Mouse (Mus musculus) neural tube, embryonic 15.5 days (tissue): ENCODE measurements around the gene Dnajb6. TPM values are rescaled to one million over a fixed set of nuclear protein-coding genes. Genes with fewer than 3 reads are reported as not detected.

Experiments used
- ATAC-seq: fragments of 200-750 bp; cut with Nextera tagmentation; 2 replicates; pipeline ENCODE4 v1.8.0; 2017; ENCODE audit warnings: mild to moderate bottlenecking, moderate TSS enrichment, moderate library complexity; ENCODE audit not compliant: low FRiP score
- H3K27ac ChIP-seq: fragments of 300-500 bp; sonication (generic); replicated peaks from 2 replicates; pipeline ENCODE4 v1.5.1; 2015; ENCODE audit warnings: mild to moderate bottlenecking, inconsistent platforms
- H3K27me3 ChIP-seq: fragments of 300-500 bp; sonication (generic); replicated peaks from 2 replicates; pipeline ENCODE4 v1.6.1; 2015; ENCODE audit warnings: inconsistent platforms
- H3K36me3 ChIP-seq: fragments of 300-500 bp; sonication (generic); 2 replicates; pipeline ENCODE4 v1.6.1; 2015; ENCODE audit warnings: inconsistent platforms
- H3K4me1 ChIP-seq: fragments of 300-500 bp; sonication (generic); 2 replicates; pipeline ENCODE4 v1.6.1; 2015; ENCODE audit warnings: inconsistent platforms
- H3K4me2 ChIP-seq: fragments of 300-500 bp; sonication (generic); 2 replicates; pipeline ENCODE4 v1.6.1; 2015; ENCODE audit warnings: inconsistent platforms, mild to moderate bottlenecking, moderate library complexity
- H3K4me3 ChIP-seq: fragments of 300-500 bp; sonication (generic); replicated peaks from 2 replicates; pipeline ENCODE4 v1.5.1; 2015; ENCODE audit warnings: mild to moderate bottlenecking, inconsistent platforms
- H3K9ac ChIP-seq: fragments of 300-500 bp; sonication (generic); replicated peaks from 2 replicates; pipeline ENCODE4 v1.6.1; 2015; ENCODE audit warnings: mild to moderate bottlenecking, inconsistent platforms
- H3K9me3 ChIP-seq: fragments of 300-500 bp; sonication (generic); replicated peaks from 2 replicates; pipeline ENCODE4 v1.6.1; 2016; ENCODE audit warnings: inconsistent platforms
- WGBS: fragments of 180-500 bp; shearing (Covaris S2); methylation state at CpG from one replicate; pipeline ENCODE4 v1.1.7; 2015; ENCODE audit warnings: mixed read lengths; 5-methylcytosine and 5-hydroxymethylcytosine counted together
- polyA plus RNA-seq: library from polyadenylated mRNA; unstranded; fragments of >200 nt; fragmentation: Nextera tagmentation; extraction: Ambion mirVana; gene quantifications from 2 replicates; pipeline ENCODE4 v1.2.1, GENCODE M21; 2015

Dnajb6 gene
- polyA plus RNA-seq, 1 experiment from 2014 or later, result 298 TPM

GRCm38 (mm10) chr5:29816523-29817242, 81.2 kb downstream of the Dnajb6 start:
- H3K9me3 ChIP-seq, result no peaks in the 10 kb centered on the region
- no peak overlapping the region for H3K9ac ChIP-seq
- no peaks in the 10 kb centered on the region for H3K36me3 ChIP-seq
- no peaks in the 10 kb centered on the region for H3K4me1 ChIP-seq
- no peak overlapping the region for H3K4me3 ChIP-seq
- H3K27me3 ChIP-seq, result no peaks in the 10 kb centered on the region
- 99% methylated on average over 5 of the region's 5 CpGs for WGBS
- ATAC-seq, result no peak
- H3K27ac ChIP-seq, result no peak overlapping the region
- no peak overlapping the region for H3K4me2 ChIP-seq

GRCm38 (mm10) chr5:29817400-29817799, 81.9 kb downstream of the Dnajb6 start:
- 93% methylated on average over 5 of the region's 5 CpGs for WGBS
- Histone ChIP-seq H3K4me3 (no peak overlapping the region), H3K4me2 (no peak overlapping the region), H3K4me1 (no peaks in the 10 kb centered on the region), H3K9ac (no peak overlapping the region), H3K9me3 (no peaks in the 10 kb centered on the region), H3K27me3 (no peaks in the 10 kb centered on the region), H3K27ac (no peak overlapping the region), H3K36me3 (no peaks in the 10 kb centered on the region)
- ATAC-seq, result no peak

- Histone ChIP-seq H3K4me1 (no peaks in the 10 kb centered on the region), H3K27me3 (no peaks in the 10 kb centered on the region), H3K9ac (no peak overlapping the region), H3K27ac (no peak overlapping the region), H3K9me3 (no peaks in the 10 kb centered on the region), H3K4me2 (no peak overlapping the region), H3K4me3 (no peak overlapping the region), H3K36me3 (no peaks in the 10 kb centered on the region)
- no peak for ATAC-seq
- 85% methylated on average over 4 of the region's 4 CpGs for WGBS
Observed at GRCm38 (mm10) chr5:29818287-29818686, 82.8 kb downstream of the Dnajb6 start.

GRCm38 (mm10) chr5:29824796-29825195, 89.3 kb downstream of the Dnajb6 start:
- ATAC-seq, result peak; percentile 57; the same call in 1 of the 2 replicates
- Histone ChIP-seq H3K9me3 (no peaks in the 10 kb centered on the region), H3K4me3 (no peak overlapping the region), H3K27ac (no peak overlapping the region), H3K27me3 (no peaks in the 10 kb centered on the region), H3K36me3 (no peaks in the 10 kb centered on the region), H3K4me1 (no peaks in the 10 kb centered on the region), H3K9ac (no peak overlapping the region), H3K4me2 (no peak overlapping the region)
- WGBS, result 41% methylated on average over 3 of the region's 3 CpGs

GRCm38 (mm10) chr5:29826780-29827179, 91.3 kb downstream of the Dnajb6 start:
- H3K27me3 ChIP-seq, result no peaks in the 10 kb centered on the region
- H3K4me2 ChIP-seq, result no peak overlapping the region
- no peak overlapping the region for H3K9ac ChIP-seq
- no peak overlapping the region for H3K27ac ChIP-seq
- no peak overlapping the region for H3K4me3 ChIP-seq
- 69% methylated on average over 4 of the region's 4 CpGs for WGBS
- no peaks in the 10 kb centered on the region for H3K36me3 ChIP-seq
- H3K4me1 ChIP-seq, result no peaks in the 10 kb centered on the region
- ATAC-seq, result no peak
- H3K9me3 ChIP-seq, result no peaks in the 10 kb centered on the region

- no peaks in the 10 kb centered on the region for H3K36me3 ChIP-seq
- no peak for ATAC-seq
- H3K4me2 ChIP-seq, result no peak overlapping the region
- no peaks in the 10 kb centered on the region for H3K4me1 ChIP-seq
- no peaks in the 10 kb centered on the region for H3K9me3 ChIP-seq
- H3K9ac ChIP-seq, result no peak overlapping the region
- H3K27me3 ChIP-seq, result no peaks in the 10 kb centered on the region
- H3K27ac ChIP-seq, result no peak overlapping the region
- no peak overlapping the region for H3K4me3 ChIP-seq
- 88% methylated on average over 3 of the region's 3 CpGs for WGBS
Observed at GRCm38 (mm10) chr5:29842444-29843166, 107.1 kb downstream of the Dnajb6 start.

- no peaks in the 10 kb centered on the region for H3K27me3 ChIP-seq
- H3K4me3 ChIP-seq, result no peak overlapping the region
- H3K9me3 ChIP-seq, result no peaks in the 10 kb centered on the region
- no peak for ATAC-seq
- no peak overlapping the region for H3K4me2 ChIP-seq
- no peak overlapping the region for H3K27ac ChIP-seq
- WGBS, result 66% methylated on average over 3 of the region's 3 CpGs
- no peaks in the 10 kb centered on the region for H3K4me1 ChIP-seq
- H3K36me3 ChIP-seq, result no peaks in the 10 kb centered on the region
- no peak overlapping the region for H3K9ac ChIP-seq
Observed at GRCm38 (mm10) chr5:29845038-29845437, 109.5 kb downstream of the Dnajb6 start.

GRCm38 (mm10) chr5:29847494-29847893, 112.0 kb downstream of the Dnajb6 start:
- ATAC-seq, result no peak
- H3K9ac ChIP-seq, result no peak overlapping the region
- H3K27ac ChIP-seq, result no peak overlapping the region
- H3K27me3 ChIP-seq, result no peaks in the 10 kb centered on the region
- H3K36me3 ChIP-seq, result no peaks in the 10 kb centered on the region
- 91% methylated on average over 5 of the region's 5 CpGs for WGBS
- no peaks in the 10 kb centered on the region for H3K4me1 ChIP-seq
- no peak overlapping the region for H3K4me3 ChIP-seq
- no peak overlapping the region for H3K4me2 ChIP-seq
- no peaks in the 10 kb centered on the region for H3K9me3 ChIP-seq

- Histone ChIP-seq H3K4me1 (no peaks in the 10 kb centered on the region), H3K27ac (no peak overlapping the region), H3K9me3 (no peaks in the 10 kb centered on the region), H3K36me3 (no peaks in the 10 kb centered on the region), H3K9ac (no peak overlapping the region), H3K4me2 (no peak overlapping the region), H3K27me3 (no peaks in the 10 kb centered on the region), H3K4me3 (no peak overlapping the region)
- 91% methylated on average over 2 of the region's 2 CpGs for WGBS
- ATAC-seq, result no peak
Observed at GRCm38 (mm10) chr5:29848091-29848490, 112.6 kb downstream of the Dnajb6 start.

GRCm38 (mm10) chr5:29852376-29852775, 116.9 kb downstream of the Dnajb6 start:
- WGBS, result 54% methylated on average over 8 of the region's 8 CpGs
- no peak overlapping the region for H3K4me2 ChIP-seq
- H3K9me3 ChIP-seq, result no peaks in the 10 kb centered on the region
- no peaks in the 10 kb centered on the region for H3K4me1 ChIP-seq
- ATAC-seq, result no peak
- H3K9ac ChIP-seq, result no peak overlapping the region
- H3K27ac ChIP-seq, result no peak overlapping the region
- H3K4me3 ChIP-seq, result no peak overlapping the region
- H3K36me3 ChIP-seq, result no peaks in the 10 kb centered on the region
- H3K27me3 ChIP-seq, result no peaks in the 10 kb centered on the region

GRCm38 (mm10) chr5:29853035-29853434, 117.5 kb downstream of the Dnajb6 start:
- H3K4me2 ChIP-seq, result no peak overlapping the region
- no peaks in the 10 kb centered on the region for H3K9me3 ChIP-seq
- no peak for ATAC-seq
- H3K27ac ChIP-seq, result no peak overlapping the region
- 91% methylated on average over 1 of the region's 1 CpGs for WGBS
- no peaks in the 10 kb centered on the region for H3K36me3 ChIP-seq
- no peaks in the 10 kb centered on the region for H3K27me3 ChIP-seq
- no peak overlapping the region for H3K4me3 ChIP-seq
- H3K4me1 ChIP-seq, result no peaks in the 10 kb centered on the region
- H3K9ac ChIP-seq, result no peak overlapping the region

GRCm38 (mm10) chr5:29854376-29854775, 118.9 kb downstream of the Dnajb6 start:
- H3K4me2 ChIP-seq, result no peak overlapping the region
- H3K9ac ChIP-seq, result no peak overlapping the region
- no peak for ATAC-seq
- 80% methylated on average over 5 of the region's 5 CpGs for WGBS
- H3K9me3 ChIP-seq, result no peaks in the 10 kb centered on the region
- no peak overlapping the region for H3K27ac ChIP-seq
- no peak overlapping the region for H3K4me3 ChIP-seq
- H3K36me3 ChIP-seq, result no peaks in the 10 kb centered on the region
- H3K4me1 ChIP-seq, result no peaks in the 10 kb centered on the region
- no peaks in the 10 kb centered on the region for H3K27me3 ChIP-seq
